Mouse (Mus musculus): ENCODE data around the gene Slc25a34. TPM values are rescaled to one million over a fixed set of nuclear protein-coding genes. Genes with fewer than 3 reads are reported as not detected.

Slc25a34 gene
- polyA plus RNA-seq, 1 experiment from 2014 or later, result 0.10 TPM

DNA sequence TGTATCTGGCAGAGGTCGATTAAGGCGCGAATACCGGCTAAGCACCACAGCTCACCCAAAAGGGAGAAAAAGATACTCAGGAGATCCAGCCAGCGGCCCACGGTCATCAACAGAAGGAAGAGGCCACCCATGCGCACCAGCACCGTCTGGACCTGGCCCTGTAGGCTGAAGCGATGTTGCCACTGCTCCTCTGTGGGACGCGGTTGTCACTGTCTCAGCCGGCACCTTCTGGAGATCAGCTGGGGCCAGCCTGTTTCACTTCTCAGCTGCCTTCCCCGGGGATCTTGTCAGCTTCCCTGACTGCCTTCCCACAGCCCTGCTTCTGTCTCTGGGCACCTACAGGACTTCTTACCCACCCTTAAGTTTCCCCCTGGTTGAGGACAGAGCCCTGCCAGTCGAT lies 8.7 kb downstream of the Slc25a34 start:
- Histone ChIP-seq H3K9me3 (replicated peaks) (no peaks in the 10 kb centered on the region), H3K36me3 (no peaks in the 10 kb centered on the region), H3K4me3 (replicated peaks) (no peak overlapping the region), H3K4me1 (peaks cover 12% of the 10 kb centered on the region), H3K27me3 (replicated peaks) (no peaks in the 10 kb centered on the region; the same call in 1 of the 2 replicates), H3K27ac (replicated peaks) (no peak overlapping the region), H3K4me2 (no peak overlapping the region), H3K9ac (replicated peaks) (no peak overlapping the region)
- no peak for ATAC-seq (ENCODE audit: low FRiP score)
- 81% methylated on average over 14 of the region's 14 CpGs for WGBS

DNA sequence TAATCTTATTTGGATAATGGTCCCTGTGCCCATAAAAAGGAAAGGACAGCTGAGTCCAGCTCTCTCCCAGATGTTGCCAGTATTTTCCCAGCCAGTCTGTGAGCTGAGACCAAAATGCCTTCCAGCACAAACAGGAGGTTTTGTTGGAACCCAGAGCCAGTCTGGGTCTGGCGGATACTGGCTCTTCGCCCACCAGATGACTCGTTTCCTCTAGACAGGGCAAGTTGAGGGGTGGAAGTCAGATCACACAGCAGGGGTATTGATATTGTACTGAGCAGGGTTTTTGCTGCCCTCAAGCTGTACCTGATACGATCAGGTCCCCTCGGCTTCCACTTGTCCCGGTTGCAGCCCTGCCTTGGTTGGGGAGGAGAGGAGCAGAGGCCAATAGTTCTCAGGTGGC lies 14.1 kb downstream of the Slc25a34 start:
- H3K27me3 ChIP-seq (replicated peaks), result no peaks in the 10 kb centered on the region
- no peaks in the 10 kb centered on the region for H3K9me3 ChIP-seq (replicated peaks)
- no peak overlapping the region for H3K4me3 ChIP-seq (replicated peaks)
- no peak overlapping the region for H3K4me2 ChIP-seq
- no peak overlapping the region for H3K27ac ChIP-seq (replicated peaks)
- WGBS, result 78% methylated on average over 6 of the region's 6 CpGs
- H3K9ac ChIP-seq (replicated peaks), result no peak overlapping the region
- H3K4me1 ChIP-seq, result no peaks in the 10 kb centered on the region
- no peaks in the 10 kb centered on the region for H3K36me3 ChIP-seq
- ATAC-seq (ENCODE audit: low FRiP score), result no peak

GRCm38 (mm10) chr4:141605861-141606260 lies 17.8 kb downstream of the Slc25a34 start, which contains the start of gene Fblim1:
Fblim1 (minus strand) TSS chr4:141606096.
- no peaks in the 10 kb centered on the region for H3K4me1 ChIP-seq
- 90% methylated on average over 11 of the region's 11 CpGs for WGBS
- no peak within 1 kb of the TSS for H3K4me2 ChIP-seq
- no peaks in the 10 kb centered on the region for H3K36me3 ChIP-seq
- no peaks in the 10 kb centered on the region for H3K9me3 ChIP-seq (replicated peaks)
- no peak within 1 kb of the TSS for H3K9ac ChIP-seq (replicated peaks)
- no peak for ATAC-seq (ENCODE audit: low FRiP score)
- no peak within 1 kb of the TSS for H3K27ac ChIP-seq (replicated peaks)
- H3K27me3 ChIP-seq (replicated peaks), result no peaks in the 10 kb centered on the region
- no peak within 1 kb of the TSS for H3K4me3 ChIP-seq (replicated peaks)

GRCm38 (mm10) chr4:141605421-141605820 lies 18.2 kb downstream of the Slc25a34 start:
- no peak overlapping the region for H3K27ac ChIP-seq (replicated peaks)
- peaks cover 2% of the 10 kb centered on the region; the same call in 1 of the 2 replicates for H3K4me1 ChIP-seq
- H3K4me2 ChIP-seq, result no peak overlapping the region
- no peak overlapping the region for H3K9ac ChIP-seq (replicated peaks)
- H3K36me3 ChIP-seq, result no peaks in the 10 kb centered on the region
- ATAC-seq (ENCODE audit: low FRiP score), result no peak
- 84% methylated on average over 5 of the region's 5 CpGs for WGBS
- H3K9me3 ChIP-seq (replicated peaks), result no peaks in the 10 kb centered on the region
- no peaks in the 10 kb centered on the region for H3K27me3 ChIP-seq (replicated peaks)
- H3K4me3 ChIP-seq (replicated peaks), result no peak overlapping the region

GRCm38 (mm10) chr4:141604493-141604892 lies 19.1 kb downstream of the Slc25a34 start:
- no peak overlapping the region for H3K4me2 ChIP-seq
- no peaks in the 10 kb centered on the region for H3K9me3 ChIP-seq (replicated peaks)
- no peak for ATAC-seq (ENCODE audit: low FRiP score)
- no peak overlapping the region for H3K4me3 ChIP-seq (replicated peaks)
- no peak overlapping the region for H3K9ac ChIP-seq (replicated peaks)
- H3K36me3 ChIP-seq, result no peaks in the 10 kb centered on the region
- H3K27me3 ChIP-seq (replicated peaks), result no peaks in the 10 kb centered on the region
- WGBS, result 75% methylated on average over 8 of the region's 8 CpGs
- no peak overlapping the region for H3K27ac ChIP-seq (replicated peaks)
- peaks cover 12% of the 10 kb centered on the region for H3K4me1 ChIP-seq

GRCm38 (mm10) chr4:141603921-141604320 lies 19.7 kb downstream of the Slc25a34 start:
- WGBS, result 80% methylated on average over 4 of the region's 4 CpGs
- H3K36me3 ChIP-seq, result no peaks in the 10 kb centered on the region
- no peak overlapping the region for H3K4me3 ChIP-seq (replicated peaks)
- ATAC-seq (ENCODE audit: low FRiP score), result no peak
- no peak overlapping the region for H3K27ac ChIP-seq (replicated peaks)
- H3K9ac ChIP-seq (replicated peaks), result no peak overlapping the region
- H3K27me3 ChIP-seq (replicated peaks), result peaks cover under 1% of the 10 kb centered on the region; the same call in 1 of the 2 replicates
- H3K4me2 ChIP-seq, result no peak overlapping the region
- peaks cover 17% of the 10 kb centered on the region for H3K4me1 ChIP-seq
- no peaks in the 10 kb centered on the region for H3K9me3 ChIP-seq (replicated peaks)

- H3K9ac ChIP-seq (replicated peaks), result no peak overlapping the region
- 87% methylated on average over 11 of the region's 11 CpGs for WGBS
Observed at GRCm38 (mm10) chr4:141602523-141603223, 20.9 kb downstream of the Slc25a34 start.

DNA sequence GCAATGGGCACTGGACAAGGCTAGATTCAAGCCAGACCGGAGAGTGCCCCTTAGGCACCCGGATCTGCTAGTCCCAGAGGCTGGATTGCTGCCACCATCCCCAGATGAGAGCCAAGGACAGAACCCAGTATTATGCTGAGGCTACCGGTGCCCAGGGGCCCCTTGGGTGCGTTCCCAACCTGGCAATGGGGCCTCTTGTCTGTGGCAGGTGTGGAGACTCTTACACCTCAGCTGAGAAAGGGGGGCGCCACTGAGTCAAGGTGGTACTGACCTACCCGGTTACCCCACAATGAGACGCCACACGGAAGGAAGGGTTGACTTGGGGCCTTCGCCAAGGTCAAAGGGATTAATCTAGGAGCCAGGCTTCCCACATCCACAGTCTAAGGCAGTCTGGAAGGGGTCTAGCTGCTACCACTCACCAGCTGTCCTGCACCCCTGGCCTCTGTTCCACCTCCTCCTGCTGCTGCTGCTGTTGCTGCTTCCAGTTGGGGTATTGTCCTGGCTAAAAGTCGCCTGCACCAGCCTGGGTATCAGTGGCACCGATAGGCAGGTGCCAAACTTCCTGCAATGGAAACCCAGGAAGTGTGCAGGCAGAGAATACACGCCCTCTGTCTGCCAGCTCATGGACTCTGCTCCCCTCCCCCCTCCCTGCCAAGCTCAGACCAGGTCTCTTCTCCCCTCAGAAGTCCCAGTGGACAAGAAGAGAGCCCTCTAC lies 22.3 kb downstream of the Slc25a34 start:
- Histone ChIP-seq H3K27ac (replicated peaks) (no peak overlapping the region), H3K4me3 (replicated peaks) (no peak overlapping the region), H3K27me3 (replicated peaks) (peaks cover 4% of the 10 kb centered on the region; the same call in 1 of the 2 replicates), H3K36me3 (no peaks in the 10 kb centered on the region), H3K4me1 (peaks cover 28% of the 10 kb centered on the region), H3K9ac (replicated peaks) (no peak overlapping the region), H3K9me3 (replicated peaks) (no peaks in the 10 kb centered on the region), H3K4me2 (no peak overlapping the region)
- 76% methylated on average over 12 of the region's 12 CpGs for WGBS
- ATAC-seq (ENCODE audit: low FRiP score), result no peak

More at GRCm38 (mm10) chr4:141602523-141603223, 20.9 kb downstream of the Slc25a34 start:
- Histone ChIP-seq H3K27me3 (replicated peaks) (peaks cover 4% of the 10 kb centered on the region; the same call in 1 of the 2 replicates), H3K4me2 (no peak overlapping the region), H3K36me3 (no peaks in the 10 kb centered on the region), H3K4me1 (peaks cover 28% of the 10 kb centered on the region), H3K9me3 (replicated peaks) (no peaks in the 10 kb centered on the region), H3K27ac (replicated peaks) (no peak overlapping the region), H3K4me3 (replicated peaks) (no peak overlapping the region)
- no peak for ATAC-seq (ENCODE audit: low FRiP score)

DNA sequence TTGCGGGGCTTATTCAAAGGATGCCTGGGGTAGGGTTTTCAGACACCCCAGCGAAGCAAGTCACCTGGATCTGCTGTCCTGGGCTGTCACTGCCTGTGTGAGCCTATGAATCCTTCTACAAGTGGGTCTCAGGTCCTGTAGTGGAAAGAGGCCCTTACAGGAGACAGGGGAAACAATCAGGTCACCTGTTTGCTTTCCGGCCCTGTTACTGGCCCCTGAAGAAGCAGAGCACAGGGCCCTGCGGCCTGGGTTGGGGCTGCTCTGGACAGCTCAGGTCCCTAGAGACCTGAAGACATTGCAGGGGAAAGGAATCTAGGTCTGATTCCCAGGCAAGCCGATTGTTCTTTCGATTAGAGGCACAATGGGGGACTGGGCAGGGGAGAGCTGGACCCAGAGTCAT lies 23.3 kb downstream of the Slc25a34 start:
- no peak overlapping the region for H3K9ac ChIP-seq (replicated peaks)
- 20% methylated on average over 6 of the region's 6 CpGs for WGBS

DNA sequence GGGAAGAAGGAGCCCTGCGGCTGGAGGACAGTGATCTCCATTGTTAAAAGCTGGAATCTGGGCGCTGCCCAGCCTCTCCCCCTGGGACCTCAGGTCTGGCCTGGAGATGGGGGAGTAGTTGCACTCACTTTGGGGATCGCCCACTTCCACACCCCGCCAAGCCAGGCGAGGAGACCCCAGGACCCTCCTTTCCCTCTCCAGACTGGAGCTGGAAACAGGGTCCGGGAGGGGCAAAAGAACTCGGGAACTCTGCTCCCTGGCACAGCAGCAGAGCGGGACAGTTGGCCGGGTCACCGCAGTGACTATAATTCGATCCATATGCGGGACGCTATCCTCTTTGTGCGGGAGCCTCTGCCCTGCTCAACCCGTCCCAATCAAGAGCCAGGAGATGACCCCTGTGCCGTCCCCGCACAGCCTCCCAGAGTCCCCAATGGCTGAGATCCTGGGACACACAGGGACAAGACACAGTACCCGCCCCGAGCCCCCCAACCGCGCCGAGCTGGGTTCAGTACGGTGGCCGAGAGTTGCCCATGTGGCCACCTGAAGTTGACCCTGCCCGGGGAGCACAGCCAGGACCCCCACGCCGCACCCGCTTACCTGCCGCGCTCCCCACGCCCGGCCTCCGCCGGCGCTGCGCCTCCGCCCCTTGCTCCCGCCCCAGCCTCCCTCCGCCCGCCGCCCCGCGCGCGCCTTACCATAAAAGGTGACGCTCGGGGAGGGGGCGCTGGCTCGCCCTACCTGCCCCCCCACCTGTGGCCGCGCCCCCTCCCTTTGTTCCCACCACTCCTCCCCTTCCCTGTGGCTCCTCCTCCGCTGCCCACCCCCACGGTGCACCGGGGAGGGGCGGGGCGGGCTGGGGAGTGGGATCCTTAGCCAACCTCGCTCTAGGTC lies 24.1 kb downstream of the Slc25a34 start:
- peak; percentile 29; the same call in 1 of the 2 replicates for ATAC-seq (ENCODE audit: low FRiP score)
- Histone ChIP-seq H3K9me3 (replicated peaks) (no peaks in the 10 kb centered on the region), H3K36me3 (peaks cover 6% of the 10 kb centered on the region; the same call in 1 of the 2 replicates), H3K4me2 (peak overlapping the region; percentile 96), H3K4me3 (replicated peaks) (peak overlapping the region; percentile 63), H3K27me3 (replicated peaks) (peaks cover 4% of the 10 kb centered on the region; the same call in 1 of the 2 replicates), H3K4me1 (peaks cover 28% of the 10 kb centered on the region), H3K27ac (replicated peaks) (no peak overlapping the region), H3K9ac (replicated peaks) (peak overlapping the region; percentile 60)
- under 1% methylated on average over 54 of the region's 57 CpGs for WGBS

More for the DNA sequence above, 23.3 kb downstream of the Slc25a34 start:
- Histone ChIP-seq H3K4me3 (replicated peaks) (peak overlapping the region; percentile 63), H3K27ac (replicated peaks) (no peak overlapping the region), H3K9me3 (replicated peaks) (no peaks in the 10 kb centered on the region), H3K4me1 (peaks cover 28% of the 10 kb centered on the region), H3K36me3 (no peaks in the 10 kb centered on the region), H3K27me3 (replicated peaks) (peaks cover 4% of the 10 kb centered on the region; the same call in 1 of the 2 replicates), H3K4me2 (peak overlapping the region; percentile 96)
- ATAC-seq (ENCODE audit: low FRiP score), result 0 out of 2 replicates have a peak, but pooled peaks have one; percentile 30

DNA sequence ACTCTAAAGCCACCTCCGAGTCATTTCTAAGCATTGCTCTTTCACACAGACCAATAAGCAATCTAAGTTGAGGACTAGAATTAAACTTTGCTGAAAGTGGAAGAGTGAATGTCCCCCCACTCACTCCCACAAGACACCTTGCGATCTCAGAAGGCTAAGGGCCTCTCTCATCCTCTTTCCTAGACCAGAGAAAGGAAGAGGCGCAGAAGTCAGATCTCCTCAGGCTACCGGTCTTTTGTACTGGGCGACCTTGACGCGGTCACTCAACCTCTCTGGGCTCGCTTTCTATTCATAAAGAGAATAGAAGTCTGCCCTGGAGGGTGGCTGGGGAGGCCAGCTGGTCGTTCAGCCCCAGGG lies 24.7 kb downstream of the Slc25a34 start:
- H3K4me3 ChIP-seq (replicated peaks), result peak overlapping the region; percentile 63

More for the DNA sequence above, 24.7 kb downstream of the Slc25a34 start:
- Histone ChIP-seq H3K9ac (replicated peaks) (peak overlapping the region; percentile 60), H3K36me3 (peaks cover 10% of the 10 kb centered on the region; the same call in 1 of the 2 replicates), H3K4me1 (peaks cover 28% of the 10 kb centered on the region), H3K27me3 (replicated peaks) (peaks cover 4% of the 10 kb centered on the region; the same call in 1 of the 2 replicates), H3K27ac (replicated peaks) (peak overlapping the region; percentile 54), H3K9me3 (replicated peaks) (no peaks in the 10 kb centered on the region), H3K4me2 (peak overlapping the region; percentile 96)
- WGBS, result 4% methylated on average over 9 of the region's 9 CpGs
- no peak for ATAC-seq (ENCODE audit: low FRiP score)

Measured in neural tube, embryonic 15.5 days (tissue).